ENCODE assay signal across 11 mouse cellular contexts in the genomic region with DNA sequence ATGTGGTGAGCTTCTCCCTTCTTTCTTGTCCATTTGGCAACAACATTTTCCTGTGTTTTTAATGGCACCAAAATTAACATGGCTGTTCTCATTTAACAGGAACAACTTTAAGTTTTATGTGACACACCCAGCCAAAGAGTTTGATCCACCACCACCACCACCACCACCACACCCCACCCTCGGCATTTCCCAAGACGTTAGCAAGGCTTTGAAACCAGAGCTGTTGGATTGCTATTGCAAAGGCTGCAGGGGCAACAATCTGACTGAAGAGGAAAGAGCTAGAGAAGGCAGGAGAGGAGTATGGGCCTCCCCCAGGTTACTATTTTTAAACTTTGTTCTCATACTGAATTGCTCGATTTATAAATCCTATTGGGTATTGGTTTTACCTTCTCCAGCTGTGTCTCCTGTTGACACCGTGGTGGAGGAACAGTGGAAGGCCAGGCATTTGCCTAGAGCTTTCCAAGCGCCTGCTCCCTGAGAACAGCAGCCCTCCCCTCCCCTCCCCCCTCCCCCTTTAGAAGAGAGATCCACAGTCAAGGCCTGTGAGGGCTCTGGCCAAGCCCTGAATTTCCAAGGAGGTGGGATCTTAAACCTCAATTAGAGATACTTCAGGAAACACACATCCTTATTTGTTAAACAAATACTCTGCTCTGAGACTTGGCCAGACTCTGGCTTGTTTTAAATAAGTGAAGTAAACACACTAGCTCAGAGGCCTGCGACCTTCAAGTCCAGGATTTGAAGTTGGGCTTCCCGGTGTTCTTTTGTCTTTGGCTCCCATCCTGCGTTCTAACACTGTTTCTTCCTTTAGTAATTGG.
DNase-seq lines count a peak whose midpoint lies in the region; ATAC-seq lines count a peak whose summit lies in the region.
"Had no signal": no experiment of that assay in that cellular context is flagged by ENCODE, and none has a peak within 500 bp of the region (broad histone marks: within the 10 kb centered on the region; RNA-seq: fewer than 3 reads in every experiment).

No protein-coding gene starts in this region.

- no peaks in the 10 kb centered on the region for H3K27me3 ChIP-seq in hindbrain, embryonic 16.5 days (replicated peaks; ENCODE audit: control insufficient read depth, insufficient read depth, low read length)
- H3K27me3 ChIP-seq in hindbrain, embryonic 12.5 days, result no peaks in the 10 kb centered on the region
- H3K27me3 ChIP-seq in forebrain, embryonic 16.5 days (replicated peaks; ENCODE audit: control insufficient read depth, insufficient read depth, low read length), result no peaks in the 10 kb centered on the region; the same call in 1 of the 2 replicates
- no peaks in the 10 kb centered on the region for H3K27me3 ChIP-seq in midbrain, embryonic 15.5 days (replicated peaks)
- H3K27me3 ChIP-seq: neural tube, embryonic 13.5 days; Patski had no signal

- H3K27ac ChIP-seq in hindbrain, embryonic 16.5 days (ENCODE audit: low read depth, low read length), result no peak overlapping the region
- H3K27ac ChIP-seq in hindbrain, embryonic 12.5 days, result no peak overlapping the region
- no peak overlapping the region for H3K27ac ChIP-seq in forebrain, embryonic 16.5 days (ENCODE audit: low read length)
- no peak overlapping the region for H3K27ac ChIP-seq in midbrain, embryonic 15.5 days
- H3K27ac ChIP-seq: neural tube, embryonic 13.5 days had no signal

- H3K36me3 ChIP-seq in hindbrain, embryonic 16.5 days (ENCODE audit: control insufficient read depth, insufficient read depth, low read length), result no peaks in the 10 kb centered on the region
- no peaks in the 10 kb centered on the region for H3K36me3 ChIP-seq in hindbrain, embryonic 12.5 days
- H3K36me3 ChIP-seq in forebrain, embryonic 16.5 days (ENCODE audit: control insufficient read depth, insufficient read depth), result no peaks in the 10 kb centered on the region
- no peaks in the 10 kb centered on the region for H3K36me3 ChIP-seq in midbrain, embryonic 15.5 days (replicated peaks)
- H3K36me3 ChIP-seq: neural tube, embryonic 13.5 days had no signal

- ATAC-seq in hindbrain, embryonic 16.5 days, result peak; percentile 70
- no peak for ATAC-seq in hindbrain, embryonic 12.5 days (ENCODE audit: low FRiP score)
- ATAC-seq in forebrain, embryonic 16.5 days, result peak; percentile 47
- ATAC-seq in midbrain, embryonic 15.5 days (replicated peaks), result 0 out of 2 replicates have a peak, but pooled peaks have one; percentile 58
- ATAC-seq: Patski had no signal

- no peak overlapping the region for H3K9ac ChIP-seq in hindbrain, embryonic 16.5 days (ENCODE audit: low read depth, low read length)
- H3K9ac ChIP-seq in hindbrain, embryonic 12.5 days, result no peak overlapping the region
- no peak overlapping the region for H3K9ac ChIP-seq in forebrain, embryonic 16.5 days (replicated peaks; ENCODE audit: low read depth, low read length)
- no peak overlapping the region for H3K9ac ChIP-seq in midbrain, embryonic 15.5 days
- H3K9ac ChIP-seq: neural tube, embryonic 13.5 days had no signal

- no peak overlapping the region for H3K4me3 ChIP-seq in hindbrain, embryonic 16.5 days (ENCODE audit: low read length)
- no peak overlapping the region for H3K4me3 ChIP-seq in hindbrain, embryonic 12.5 days
- no peak overlapping the region for H3K4me3 ChIP-seq in forebrain, embryonic 16.5 days (replicated peaks; ENCODE audit: low read length)
- H3K4me3 ChIP-seq in midbrain, embryonic 15.5 days, result no peak overlapping the region
- H3K4me3 ChIP-seq: erythroblast, embryonic 14.5 days; neural tube, embryonic 13.5 days had no signal

- no peaks in the 10 kb centered on the region for H3K9me3 ChIP-seq in hindbrain, embryonic 16.5 days (ENCODE audit: control insufficient read depth, low read length)
- H3K9me3 ChIP-seq in hindbrain, embryonic 12.5 days (replicated peaks), result no peaks in the 10 kb centered on the region
- no peaks in the 10 kb centered on the region for H3K9me3 ChIP-seq in forebrain, embryonic 16.5 days (ENCODE audit: control insufficient read depth, low read length)
- no peaks in the 10 kb centered on the region for H3K9me3 ChIP-seq in midbrain, embryonic 15.5 days
- H3K9me3 ChIP-seq: neural tube, embryonic 13.5 days had no signal

- WGBS in hindbrain, embryonic 16.5 days, result 16% methylated on average over 8 of the region's 8 CpGs
- 13% methylated on average over 8 of the region's 8 CpGs for WGBS in hindbrain, embryonic 12.5 days
- WGBS in forebrain, embryonic 16.5 days, result 1% methylated on average over 8 of the region's 8 CpGs
- 17% methylated on average over 8 of the region's 8 CpGs for WGBS in midbrain, embryonic 15.5 days

- peak; percentile 95 for DNase-seq in ZHBTc4 (ENCODE audit: low read depth, low spot score)
- DNase-seq in spleen, postnatal 4 days (ENCODE audit: low spot score in 2 of 2), result no peak
- DNase-seq in cerebellum, adult 8-10 months, result no peak
- DNase-seq in right cerebral cortex, postnatal 36 days (ENCODE audit: low spot score in 2 of 2), result no peak

- no peaks in the 10 kb centered on the region for H3K4me1 ChIP-seq in hindbrain, embryonic 16.5 days (ENCODE audit: control insufficient read depth, insufficient read depth, low read depth, low read length)
- H3K4me1 ChIP-seq in hindbrain, embryonic 12.5 days, result peaks cover 9% of the 10 kb centered on the region; the same call in 1 of the 2 replicates
- H3K4me1 ChIP-seq in forebrain, embryonic 16.5 days (replicated peaks; ENCODE audit: control insufficient read depth, insufficient read depth, low read length), result peaks cover 6% of the 10 kb centered on the region; the same call in 1 of the 2 replicates
- no peaks in the 10 kb centered on the region; the same call in 1 of the 2 replicates for H3K4me1 ChIP-seq in midbrain, embryonic 15.5 days

- H3K4me2 ChIP-seq in hindbrain, embryonic 16.5 days (ENCODE audit: low read length), result no peak overlapping the region
- H3K4me2 ChIP-seq in hindbrain, embryonic 12.5 days (replicated peaks), result no peak overlapping the region
- H3K4me2 ChIP-seq in forebrain, embryonic 16.5 days (ENCODE audit: low read length), result no peak overlapping the region
- no peak overlapping the region for H3K4me2 ChIP-seq in midbrain, embryonic 15.5 days
- H3K4me2 ChIP-seq: neural tube, embryonic 13.5 days had no signal
